Mouse (Mus musculus) lung, adult 2 months (tissue): ENCODE data around the gene Olfr961.

Experiments
- CTCF ChIP-seq: fragments of 200-500 bp; IDR thresholded peaks from 2 replicates; pipeline ENCODE4 v1.5.1; 2011; ENCODE audit warnings: mild to moderate bottlenecking, low read length, control low read depth; ENCODE audit not compliant: insufficient read depth
- POLR2A ChIP-seq: fragments of 200-500 bp; IDR thresholded peaks from 2 replicates; pipeline ENCODE4 v1.6.1; 2011; ENCODE audit warnings: low read depth, mild to moderate bottlenecking, control low read depth, low read length, borderline replicate concordance; ENCODE audit errors: extremely low read depth

GRCm38 (mm10) chr9:39644785-39645184, at the start of gene Olfr961:
- TF ChIP-seq CTCF, result no peak
- TF ChIP-seq POLR2A, result no peak
